In genomic region chr8:58395879-58396278, GRCm38 (mm10) we compare ENCODE assay signal across 21 mouse cellular contexts.
DNase-seq lines count a peak whose midpoint lies in the region; ATAC-seq and TF ChIP-seq lines count a peak whose summit lies in the region.
"Had no signal": no experiment of that assay in that cellular context is flagged by ENCODE, and none has a peak within 500 bp of the region (broad histone marks: within the 10 kb centered on the region; RNA-seq: fewer than 3 reads in every experiment).

No protein-coding gene starts in this region.

- no peaks in the 10 kb centered on the region for H3K27me3 ChIP-seq in neural tube, embryonic 13.5 days
- H3K27me3 ChIP-seq in neural tube, embryonic 14.5 days (ENCODE audit: control insufficient read depth, insufficient read depth, low read length), result no peaks in the 10 kb centered on the region
- no peaks in the 10 kb centered on the region for H3K27me3 ChIP-seq in neural tube, embryonic 15.5 days (replicated peaks)
- no peaks in the 10 kb centered on the region for H3K27me3 ChIP-seq in kidney, adult 2 months (replicated peaks; ENCODE audit: control insufficient read depth, insufficient read depth, low read length)
- H3K27me3 ChIP-seq: CH12.LX, Patski had no signal

- no peak overlapping the region for H3K9ac ChIP-seq in neural tube, embryonic 13.5 days
- no peak overlapping the region for H3K9ac ChIP-seq in neural tube, embryonic 14.5 days (replicated peaks; ENCODE audit: low read depth, low read length)
- no peak overlapping the region for H3K9ac ChIP-seq in neural tube, embryonic 15.5 days (replicated peaks)

- WGBS in neural tube, embryonic 13.5 days, result 56% methylated on average over 1 of the region's 1 CpGs
- 35% methylated on average over 1 of the region's 1 CpGs for WGBS in neural tube, embryonic 14.5 days
- WGBS in neural tube, embryonic 15.5 days, result 50% methylated on average over 1 of the region's 1 CpGs
- WGBS in kidney, adult 2 months, result 68% methylated on average over 1 of the region's 1 CpGs

- TF ChIP-seq POLR2A in kidney, adult 2 months (IDR thresholded peaks at IDR 0.05; ENCODE audit: low read depth, low read length), result no peak

- DNase-seq in neural tube, embryonic 10.5 days (ENCODE audit: extremely low spot score, low spot score), result no peak
- no peak for DNase-seq in kidney, adult 2 months
- DNase-seq: adrenal gland, adult 2 months; adrenal gland, adult 8-10 months; adrenal gland, postnatal 10 days; adrenal gland, postnatal 14 days; adrenal gland, postnatal 25 days; adrenal gland, postnatal 36 days; B cell, adult 2 months; cerebellum, adult 11 months; cerebellum, adult 11-12 months; cerebellum, adult 18-20 months had no signal

- H3K4me2 ChIP-seq in neural tube, embryonic 13.5 days, result no peak overlapping the region
- no peak overlapping the region for H3K4me2 ChIP-seq in neural tube, embryonic 14.5 days (ENCODE audit: low read depth, low read length)
- no peak overlapping the region for H3K4me2 ChIP-seq in neural tube, embryonic 15.5 days

- H3K4me1 ChIP-seq in neural tube, embryonic 13.5 days (replicated peaks), result no peaks in the 10 kb centered on the region
- H3K4me1 ChIP-seq in neural tube, embryonic 14.5 days (ENCODE audit: control insufficient read depth, insufficient read depth, low read length), result no peaks in the 10 kb centered on the region
- H3K4me1 ChIP-seq in neural tube, embryonic 15.5 days, result no peaks in the 10 kb centered on the region
- no peaks in the 10 kb centered on the region for H3K4me1 ChIP-seq in kidney, adult 2 months (ENCODE audit: control insufficient read depth, insufficient read depth, low read length)

- TF ChIP-seq CTCF in kidney, adult 2 months (conservative IDR thresholded peaks at IDR 0.05; ENCODE audit: insufficient read depth, insufficient read length, low read depth, low read length), result no peak

- no peaks in the 10 kb centered on the region for H3K36me3 ChIP-seq in neural tube, embryonic 13.5 days
- H3K36me3 ChIP-seq in neural tube, embryonic 14.5 days (ENCODE audit: control insufficient read depth, insufficient read depth, low read length), result no peaks in the 10 kb centered on the region
- H3K36me3 ChIP-seq in neural tube, embryonic 15.5 days, result no peaks in the 10 kb centered on the region
- H3K36me3 ChIP-seq in kidney, adult 2 months (ENCODE audit: control insufficient read depth, insufficient read depth, low read length), result no peaks in the 10 kb centered on the region
- H3K36me3 ChIP-seq: G1E had no signal

- ATAC-seq in neural tube, embryonic 13.5 days (ENCODE audit: low read depth), result peak; percentile 65; the same call in 1 of the 2 replicates
- ATAC-seq in neural tube, embryonic 14.5 days (ENCODE audit: low read depth), result peak; percentile 68; the same call in 1 of the 2 replicates
- peak; percentile 35; the same call in 1 of the 2 replicates for ATAC-seq in neural tube, embryonic 15.5 days (ENCODE audit: low FRiP score)
- ATAC-seq in megakaryocyte progenitor cell, adult 5-6 weeks (replicated peaks; ENCODE audit: poor library complexity), result no peak
- ATAC-seq: activated CD4-positive, CD25-positive, alpha-beta regulatory T cell, adult 4 months; CD4-positive, CD25-positive, alpha-beta regulatory T cell, adult 4 months; Patski had no signal

- no peak overlapping the region for H3K4me3 ChIP-seq in neural tube, embryonic 13.5 days
- H3K4me3 ChIP-seq in neural tube, embryonic 14.5 days (ENCODE audit: low read depth, low read length), result no peak overlapping the region
- H3K4me3 ChIP-seq in neural tube, embryonic 15.5 days (replicated peaks), result no peak overlapping the region
- H3K4me3 ChIP-seq in kidney, adult 2 months (ENCODE audit: insufficient read depth, low read depth, low read length), result no peak overlapping the region

- peak overlapping the region; percentile 20; the same call in 1 of the 2 replicates for H3K27ac ChIP-seq in neural tube, embryonic 13.5 days (replicated peaks)
- H3K27ac ChIP-seq in neural tube, embryonic 14.5 days (ENCODE audit: low read depth, low read length), result no peak overlapping the region
- H3K27ac ChIP-seq in neural tube, embryonic 15.5 days (replicated peaks), result no peak overlapping the region
- H3K27ac ChIP-seq in kidney, adult 2 months (ENCODE audit: insufficient read depth, low read depth, low read length), result no peak overlapping the region

- no peaks in the 10 kb centered on the region for H3K9me3 ChIP-seq in neural tube, embryonic 13.5 days
- no peaks in the 10 kb centered on the region for H3K9me3 ChIP-seq in neural tube, embryonic 14.5 days (ENCODE audit: control insufficient read depth, low read length)
- H3K9me3 ChIP-seq in neural tube, embryonic 15.5 days (replicated peaks), result no peaks in the 10 kb centered on the region
- H3K9me3 ChIP-seq: G1E had no signal
